Mouse (Mus musculus) left cerebral cortex, adult 18-20 months (tissue): ENCODE measurements around the gene Maco1. TPM values are rescaled to one million over a fixed set of nuclear protein-coding genes. Genes with fewer than 3 reads are reported as not detected.
"Not testable (repeated sequence)": the region's sequence is repeated elsewhere in the genome, so short reads cannot be mapped to it uniquely, and the experiment has no call there.

ENCODE experiments used
- DNase-seq, 2 experiments: peaks; one replicate each; pipeline ENCODE4 v3.0.0; 2021 to 2022; ENCODE audit warnings: low spot score in 2 of 2, mixed read lengths in 1 of 2
- total RNA-seq, 2 experiments: library from RNA; stranded (reverse); gene quantifications; 2 replicates each; pipeline ENCODE4 v1.2.3; 2021

The Maco1 gene
- total RNA-seq, 2 experiments from 2014 or later: 55.2 to 55.3 TPM

DNA sequence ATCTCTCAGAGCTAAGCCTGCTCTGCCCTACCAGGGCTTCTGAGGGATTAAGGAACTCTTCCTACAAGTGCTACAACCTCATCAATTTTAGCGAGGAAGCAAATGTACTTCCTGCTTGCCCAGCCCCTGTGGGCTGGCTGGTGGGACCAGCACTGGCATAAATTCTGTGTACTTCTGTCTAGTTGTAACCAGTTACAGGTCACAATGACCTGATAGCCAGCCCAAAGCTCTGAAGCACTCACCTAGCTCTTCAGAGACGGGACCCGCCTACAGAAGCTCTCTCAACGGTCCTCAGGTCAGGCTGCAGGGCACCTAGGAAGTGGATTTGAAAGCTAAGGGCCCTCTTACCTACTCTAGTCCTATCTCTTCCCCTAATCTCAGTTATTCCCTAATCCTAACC lies 35.4 kb downstream of the Maco1 start:
- DNase-seq: no peak

DNA sequence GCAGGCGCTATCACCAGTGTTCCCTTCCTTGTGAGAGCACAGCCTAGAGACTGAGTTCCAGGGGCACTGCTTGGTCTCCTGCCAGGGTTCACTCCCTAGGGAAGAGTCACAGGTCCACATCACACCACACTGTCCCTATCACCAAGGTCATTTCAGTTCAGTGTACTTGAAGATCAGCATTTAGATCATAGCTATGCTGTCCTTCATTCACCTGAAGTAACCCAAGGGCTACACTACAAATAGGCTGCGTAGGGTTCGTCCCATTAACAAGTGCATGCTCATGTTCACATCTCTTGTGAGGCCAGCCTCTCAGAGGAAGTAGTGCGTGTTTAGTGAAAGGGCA lies 38.9 kb downstream of the Maco1 start:
- no peak for DNase-seq

DNA sequence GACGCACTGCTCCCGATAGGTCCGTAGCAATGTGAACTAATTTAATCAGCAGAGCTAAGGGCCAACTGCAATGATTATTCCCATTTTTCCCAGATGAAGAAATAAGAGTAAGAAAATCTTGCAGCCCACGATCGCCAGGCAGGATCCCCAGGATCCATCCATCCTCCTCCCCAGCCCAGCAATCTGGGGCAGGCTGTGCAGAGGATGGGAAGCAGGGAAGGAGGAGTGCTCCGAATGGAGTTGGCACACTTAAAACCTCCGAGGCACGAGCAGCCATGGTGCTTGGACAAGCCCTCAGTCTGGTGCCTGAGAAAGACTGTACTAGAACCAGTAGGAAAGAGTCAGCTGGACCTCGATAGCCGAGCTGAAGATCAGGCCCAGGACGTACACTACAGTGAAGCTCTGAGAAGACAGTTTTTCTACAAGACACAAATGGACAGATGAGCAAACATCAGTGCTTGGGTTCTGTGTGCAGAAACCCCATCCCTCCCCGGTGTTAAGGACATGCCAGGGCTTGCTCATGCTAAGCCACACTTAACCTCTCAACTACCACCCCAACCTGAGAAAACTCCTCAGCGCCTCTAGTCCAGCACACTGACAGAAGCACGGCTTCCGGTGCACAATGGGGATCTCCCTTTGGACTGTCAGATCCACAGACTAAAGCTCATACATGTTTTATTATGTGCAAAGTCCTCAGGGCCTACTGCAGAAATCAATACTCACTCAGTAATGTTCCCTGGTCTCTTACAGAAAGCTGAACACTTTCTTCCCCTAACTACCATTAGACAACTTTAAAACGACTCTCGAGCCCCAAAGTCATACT lies 39.5 kb downstream of the Maco1 start:
- peak; percentile 23 to 46 for DNase-seq

DNA sequence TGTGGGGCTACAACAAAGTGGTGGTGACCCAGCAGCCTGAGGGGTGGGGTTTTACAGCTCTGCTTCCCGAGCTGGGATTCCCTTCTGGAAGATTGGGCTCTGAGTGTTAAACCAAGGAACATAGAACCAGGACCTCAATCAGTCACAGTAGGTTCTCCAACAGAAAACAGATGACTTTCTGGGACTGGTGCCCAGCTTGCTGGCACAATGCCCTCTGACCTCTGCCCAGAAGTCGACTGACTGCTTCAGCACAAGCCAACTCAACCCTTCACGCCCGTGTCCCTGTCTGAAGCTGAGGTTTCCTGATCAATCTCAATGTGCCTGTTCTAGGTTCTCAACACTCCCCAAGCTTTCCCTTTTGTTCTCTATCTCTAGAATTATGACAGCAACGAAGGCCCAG lies 48.4 kb downstream of the Maco1 start:
- no peak for DNase-seq

DNA sequence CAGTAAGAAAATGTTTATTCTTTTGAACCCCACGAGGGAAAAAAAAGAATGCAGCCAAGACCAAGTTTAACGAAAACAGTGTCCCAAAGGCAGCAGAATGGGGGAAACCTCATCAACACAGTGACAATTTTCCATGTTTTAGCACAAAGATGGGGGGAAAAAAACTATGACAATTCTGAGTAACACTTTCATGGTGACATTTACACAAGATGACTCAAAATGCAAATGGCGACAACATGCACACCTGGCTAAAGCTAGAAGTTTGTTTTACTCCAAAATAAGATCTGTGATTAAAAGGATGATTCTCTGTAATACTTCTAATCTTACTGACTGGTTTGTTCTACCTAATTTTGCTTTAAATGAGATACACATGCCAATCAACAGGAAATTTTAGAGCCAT lies 50.4 kb downstream of the Maco1 start:
- no peak for DNase-seq

DNA sequence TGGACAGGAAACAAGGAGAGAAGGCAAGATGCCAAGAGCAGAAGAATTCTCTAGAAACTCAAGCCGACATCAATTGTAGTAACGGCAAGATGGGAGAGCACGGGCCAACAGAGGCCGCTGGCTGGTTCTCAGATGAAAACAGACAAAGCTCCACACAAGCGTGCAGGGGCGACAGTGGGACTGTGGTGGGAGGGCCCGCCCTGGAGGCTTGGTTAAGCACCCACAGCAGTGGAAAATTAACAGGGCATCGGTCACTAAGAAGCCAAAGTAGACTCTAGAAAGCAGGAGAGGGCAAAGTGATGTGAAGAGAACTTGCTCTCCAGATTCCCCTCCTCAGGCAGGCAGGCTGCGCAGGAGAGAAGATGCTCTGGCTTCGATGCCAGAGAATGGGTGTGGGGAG lies 51.0 kb downstream of the Maco1 start:
- DNase-seq: no peak

DNA sequence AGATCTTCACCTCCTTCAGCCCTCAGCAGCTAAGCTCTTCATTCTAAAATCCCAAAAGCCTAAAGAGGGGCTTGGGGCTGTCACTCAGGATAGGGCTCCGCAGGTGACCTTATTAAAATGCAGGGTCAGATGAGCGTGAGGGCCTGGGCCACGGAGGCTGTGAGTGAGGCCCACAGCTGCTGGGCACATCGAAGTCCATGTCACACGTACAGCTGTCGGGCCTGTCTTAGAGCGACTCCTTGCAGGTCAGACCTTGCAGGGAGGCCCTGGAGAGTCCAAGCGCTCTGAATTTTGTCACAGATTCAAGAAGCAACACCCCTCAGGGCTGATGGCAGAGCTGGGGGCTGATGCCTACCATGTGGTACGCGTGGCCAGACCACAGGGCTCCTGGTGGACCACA lies 52.5 kb downstream of the Maco1 start:
- no peak for DNase-seq

DNA sequence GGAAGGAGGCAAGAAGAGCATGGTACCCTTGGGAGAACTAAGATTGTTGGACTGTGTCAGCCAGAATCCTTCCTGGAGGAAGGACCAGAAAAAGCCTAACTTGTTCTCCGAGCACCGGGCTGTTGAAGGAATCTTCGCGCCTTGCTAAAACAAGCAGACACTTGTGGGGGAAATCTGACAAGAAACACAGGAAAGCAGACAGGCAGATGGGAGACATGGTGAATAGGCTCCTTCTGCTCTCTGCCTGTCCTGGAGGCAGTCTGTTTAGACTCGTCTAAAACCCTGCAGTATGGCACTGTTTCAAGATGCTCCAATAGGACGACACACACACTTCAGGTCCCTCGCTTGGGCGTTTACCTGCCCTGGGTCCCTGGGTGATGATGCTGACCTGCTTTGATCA lies 53.0 kb downstream of the Maco1 start:
- DNase-seq: peak; percentile 38 to 40

DNA sequence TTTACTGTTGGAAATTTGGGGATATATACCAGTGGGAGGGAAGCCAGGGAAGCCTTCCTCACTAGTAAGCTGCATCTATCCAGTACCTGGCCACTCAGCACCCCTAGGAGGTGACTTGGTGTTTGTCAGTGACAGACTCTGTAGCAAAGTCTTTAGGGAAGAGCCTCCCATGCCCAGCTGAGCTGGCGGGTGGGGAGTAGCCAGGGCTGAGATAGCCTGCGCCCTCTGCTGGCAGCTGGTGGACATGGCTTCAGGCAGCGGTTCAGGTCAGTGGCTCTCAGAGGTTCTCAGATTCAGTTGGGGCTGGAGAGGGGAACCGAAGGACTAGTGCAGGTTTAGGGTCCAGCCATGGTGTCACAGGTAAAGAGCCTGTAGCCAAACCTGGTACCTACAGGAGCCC lies 53.9 kb downstream of the Maco1 start:
- DNase-seq: peak; percentile 57 to 63

DNA sequence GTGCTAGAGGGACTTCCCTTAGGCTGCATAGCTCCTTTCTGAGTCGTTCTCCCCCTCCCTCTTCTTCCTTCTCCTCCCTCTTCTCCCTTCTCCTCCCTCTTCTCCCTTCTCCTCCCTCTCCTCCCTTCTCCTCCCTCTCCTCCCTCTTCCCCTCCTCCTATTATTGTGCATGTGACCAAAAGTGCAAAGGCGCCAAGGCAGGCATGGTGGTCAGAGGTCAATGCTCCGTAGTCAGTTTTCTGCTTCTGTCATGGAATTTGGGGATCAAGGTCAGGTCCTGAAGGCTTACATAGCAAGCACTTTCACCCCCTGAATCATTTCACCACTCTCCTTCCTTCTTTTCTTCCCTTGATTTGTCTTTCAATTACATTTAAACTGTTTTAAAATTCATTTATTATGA lies 54.3 kb downstream of the Maco1 start:
- no peak for DNase-seq

DNA sequence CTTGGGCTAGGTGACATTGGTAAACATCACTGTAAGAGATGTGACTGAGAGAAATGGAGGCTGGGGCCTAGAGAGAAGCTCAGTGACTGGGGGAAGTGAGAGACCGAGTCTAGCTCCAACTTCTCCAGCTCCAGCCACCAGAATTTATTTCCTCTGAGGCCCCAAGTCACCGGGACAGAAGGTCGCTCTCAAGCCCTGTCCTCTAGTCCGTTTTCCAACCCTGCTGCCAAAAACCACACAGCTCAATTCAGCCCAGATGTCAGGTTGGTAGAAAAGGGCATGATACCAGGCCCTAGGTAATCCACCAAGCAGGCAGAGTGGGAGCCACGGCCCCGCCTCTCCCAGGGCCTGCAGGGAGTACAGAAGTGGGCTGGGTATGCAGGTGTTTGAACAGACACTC lies 55.5 kb downstream of the Maco1 start:
- DNase-seq: no peak

DNA sequence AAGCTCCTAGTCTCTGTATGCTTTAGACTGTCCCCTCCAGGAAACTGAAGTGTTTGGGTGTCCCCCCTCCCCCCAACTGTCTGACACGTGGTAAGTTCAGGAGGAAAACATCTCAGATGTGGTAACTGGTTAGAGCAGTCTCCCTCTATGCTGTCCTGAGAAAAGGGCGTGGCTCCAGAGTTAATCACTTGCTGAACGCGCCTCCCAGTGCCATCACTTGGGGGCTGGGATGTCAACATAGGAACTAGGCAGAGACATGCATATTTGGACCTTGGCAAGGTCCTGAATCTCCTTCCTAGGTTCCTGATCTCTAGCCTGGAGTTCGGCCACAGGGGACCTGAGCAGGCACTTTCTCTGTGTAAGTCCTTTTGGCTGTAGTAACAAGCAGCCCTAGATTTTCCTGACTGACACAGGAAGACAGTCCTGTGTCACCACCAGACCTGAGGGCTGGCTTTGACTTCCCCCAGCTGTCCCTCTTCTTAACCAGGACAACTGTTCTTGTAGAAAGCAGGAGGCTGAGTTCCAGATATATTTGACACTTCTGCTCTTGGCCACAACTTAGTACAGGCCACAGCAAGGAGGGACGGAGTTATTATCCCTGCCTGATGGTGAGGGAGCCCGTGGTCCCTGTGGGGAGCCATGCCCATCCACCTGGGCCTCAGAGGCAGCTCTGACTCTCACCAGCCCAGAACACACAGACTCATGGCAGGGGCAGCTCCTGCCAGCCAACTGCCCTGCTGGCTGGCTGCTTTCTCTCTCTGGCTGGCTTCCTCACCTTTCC lies 56.4 kb downstream of the Maco1 start:
- no peak for DNase-seq

DNA sequence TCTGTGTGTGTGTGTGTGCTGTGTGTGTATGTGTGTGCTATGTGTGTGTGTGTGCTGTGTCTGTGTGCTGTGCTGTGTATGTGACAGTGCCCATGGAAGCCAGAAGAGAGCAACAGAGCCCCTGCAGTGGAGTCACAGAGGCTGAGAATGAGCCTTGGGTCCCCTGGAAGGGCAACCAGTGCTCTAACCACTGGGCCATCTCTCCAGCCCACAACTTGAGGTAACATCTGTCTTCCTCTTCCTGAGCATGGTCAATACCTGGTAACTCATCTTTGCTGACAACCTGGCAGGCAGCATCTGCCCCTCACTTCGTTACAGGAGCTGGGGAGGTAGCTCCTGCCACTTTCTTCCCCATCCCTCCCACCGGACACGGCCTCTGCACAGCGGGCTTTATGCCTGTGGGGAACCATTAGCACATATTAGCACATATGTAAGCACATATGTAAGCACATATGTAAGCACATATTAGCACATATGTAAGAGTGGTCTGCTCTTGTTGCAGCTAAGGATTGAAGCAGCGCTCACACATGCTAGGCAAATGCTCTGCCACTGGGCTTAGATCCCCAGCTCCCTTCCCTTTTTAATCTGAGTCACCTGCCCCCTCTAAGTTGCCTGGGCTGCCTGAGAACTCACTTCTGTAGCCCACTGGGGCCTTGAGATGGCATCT lies 57.2 kb downstream of the Maco1 start:
- DNase-seq: no peak

DNA sequence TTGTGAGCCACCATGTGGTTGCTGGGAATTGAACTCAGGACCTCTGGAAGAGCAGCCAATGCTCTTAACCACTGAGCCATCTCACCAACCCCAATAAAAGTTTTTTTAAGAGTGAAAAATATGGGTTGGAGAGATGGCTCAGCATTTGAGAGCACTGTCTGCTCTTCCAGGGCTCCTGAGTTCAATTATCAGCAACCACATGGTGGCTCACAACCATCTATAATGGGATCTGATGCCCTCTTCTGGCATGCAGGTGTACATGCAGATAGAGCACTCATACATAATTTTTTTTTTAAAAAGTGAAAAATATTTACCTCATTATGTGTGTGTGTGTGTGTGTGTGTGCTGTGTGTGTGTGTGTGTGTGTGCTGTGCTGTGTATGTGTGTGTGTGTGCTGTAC lies 58.2 kb downstream of the Maco1 start:
- DNase-seq: not testable (repeated sequence)

DNA sequence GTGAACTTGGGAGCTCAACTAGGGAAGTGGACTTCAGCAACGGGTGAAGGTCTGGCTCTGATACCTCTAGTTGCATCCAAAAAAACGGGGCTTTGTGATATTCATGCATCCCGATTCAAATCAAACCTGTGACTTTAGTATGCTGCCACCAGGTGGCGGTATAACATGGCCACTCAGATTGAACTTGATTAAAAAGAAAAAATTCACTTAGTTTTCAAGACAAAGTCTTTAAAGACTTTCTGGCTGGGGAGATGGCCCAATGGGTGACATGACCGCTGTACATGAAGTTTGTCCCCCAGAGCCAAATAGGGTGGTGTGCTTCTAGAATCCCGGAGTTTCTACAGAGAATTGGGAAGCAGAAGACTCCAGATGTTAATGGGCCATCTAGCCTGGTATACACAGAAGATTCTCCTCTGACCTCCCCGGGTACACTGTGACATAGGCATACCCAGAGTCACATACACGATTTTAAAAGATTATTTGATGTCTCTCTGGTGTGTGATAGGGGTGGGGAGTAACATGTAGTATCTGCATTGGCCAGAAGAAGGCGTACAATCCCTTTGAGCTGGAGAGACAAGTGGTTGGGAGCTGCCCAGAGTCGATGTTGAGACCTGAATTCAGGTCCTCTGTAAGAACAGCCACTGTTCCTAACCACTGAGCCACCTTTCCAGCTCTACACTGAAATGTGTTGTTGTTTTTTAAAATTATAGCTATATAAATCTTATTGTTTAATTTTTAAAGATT lies 59.8 kb downstream of the Maco1 start:
- peak; percentile 48 for DNase-seq

DNA sequence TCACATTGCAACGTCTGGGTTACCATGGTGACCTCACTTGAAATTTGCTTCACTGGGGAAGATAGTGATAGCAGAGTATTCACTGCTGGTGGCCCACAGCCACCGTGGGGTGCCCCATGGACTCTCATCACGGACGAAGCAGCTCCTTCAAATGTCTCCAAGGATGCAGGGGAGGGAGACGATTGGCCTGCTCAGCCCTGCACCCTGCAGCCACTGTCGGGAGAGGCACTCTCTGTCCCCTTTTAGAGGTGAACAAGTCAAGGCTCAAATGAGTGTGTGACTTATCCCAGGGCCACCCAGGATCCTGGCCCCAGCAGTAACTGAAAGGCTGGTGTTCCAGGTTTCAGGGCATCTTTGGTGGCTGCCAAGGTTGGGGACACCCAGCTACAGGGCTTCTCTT lies 61.4 kb downstream of the Maco1 start:
- DNase-seq: no peak

DNA sequence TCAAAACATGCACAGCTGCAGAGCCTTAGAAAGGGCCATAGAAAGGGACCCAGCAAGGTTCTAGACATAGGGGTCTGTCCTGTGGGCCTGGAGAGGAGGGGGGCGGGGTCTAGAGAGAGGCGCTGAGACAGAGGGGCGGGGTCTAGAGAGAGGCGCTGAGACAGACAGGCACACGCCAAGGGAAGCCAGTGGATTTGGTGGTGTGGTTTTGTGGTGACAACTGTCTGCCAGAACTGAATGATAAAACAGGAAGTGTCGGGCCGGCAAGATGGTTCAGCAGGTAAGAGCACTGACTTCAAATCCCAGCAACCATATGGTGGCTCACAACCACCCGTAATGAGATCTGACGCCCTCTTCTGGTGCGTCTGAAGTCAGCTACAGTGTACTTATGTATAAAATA lies 66.2 kb downstream of the Maco1 start:
- no peak for DNase-seq

DNA sequence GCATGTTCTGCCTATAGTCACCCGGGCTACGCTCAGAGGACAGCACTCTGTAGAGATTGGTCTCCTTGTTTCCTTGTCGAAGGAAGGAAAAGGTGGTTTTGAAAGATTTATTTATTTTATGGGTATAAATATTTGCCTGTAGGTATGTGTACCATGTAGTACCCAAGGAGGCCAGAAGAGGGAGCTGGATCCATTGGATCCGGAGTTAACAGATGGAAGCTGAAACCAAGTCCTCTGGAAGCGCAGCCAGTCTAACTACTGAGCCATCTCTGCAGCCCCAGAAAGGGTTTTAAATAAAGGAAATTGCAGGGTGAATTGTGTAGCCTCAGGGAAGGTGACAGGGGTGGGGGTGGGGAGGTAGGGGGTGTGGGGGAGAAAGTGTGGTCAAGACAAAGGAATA lies 68.4 kb downstream of the Maco1 start:
- DNase-seq: no peak

DNA sequence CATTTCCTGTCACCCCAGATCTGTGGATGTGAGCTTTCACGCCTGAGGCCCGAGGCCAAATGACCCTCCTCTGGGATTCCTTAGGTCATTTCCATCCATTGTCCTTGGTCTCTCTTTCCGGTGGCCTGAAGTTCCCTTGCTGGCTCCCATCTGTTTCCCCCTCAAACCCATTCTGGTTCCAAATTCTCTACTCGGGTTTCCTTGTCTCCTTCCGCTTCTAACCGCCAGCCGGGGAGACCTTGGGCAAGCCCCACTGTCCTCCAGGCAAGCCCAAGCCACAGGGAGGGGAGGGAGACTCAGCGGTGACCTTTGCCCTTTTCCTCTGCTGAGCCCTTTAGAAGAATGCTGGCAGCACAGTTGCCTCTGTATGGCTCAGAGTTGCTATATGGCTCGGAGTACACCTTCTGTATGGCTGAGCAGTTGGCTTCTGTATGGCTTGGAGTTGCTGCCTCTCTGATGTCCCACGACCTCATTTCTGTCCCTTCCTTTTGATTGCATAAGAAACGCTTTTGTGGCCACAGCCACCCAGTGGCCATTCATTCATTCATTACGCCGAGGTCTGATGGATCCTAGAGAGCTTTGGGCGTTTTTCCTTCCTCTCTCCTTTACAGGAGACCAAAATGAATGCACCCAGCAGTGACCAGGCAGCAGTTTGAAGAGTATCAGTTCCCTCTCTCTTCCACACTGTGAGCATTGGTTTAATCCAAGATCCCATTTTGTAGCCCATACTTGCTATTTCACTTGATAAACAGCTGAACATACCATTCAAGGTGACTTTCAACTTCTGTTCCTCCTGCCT lies 73.8 kb downstream of the Maco1 start:
- no peak for DNase-seq

DNA sequence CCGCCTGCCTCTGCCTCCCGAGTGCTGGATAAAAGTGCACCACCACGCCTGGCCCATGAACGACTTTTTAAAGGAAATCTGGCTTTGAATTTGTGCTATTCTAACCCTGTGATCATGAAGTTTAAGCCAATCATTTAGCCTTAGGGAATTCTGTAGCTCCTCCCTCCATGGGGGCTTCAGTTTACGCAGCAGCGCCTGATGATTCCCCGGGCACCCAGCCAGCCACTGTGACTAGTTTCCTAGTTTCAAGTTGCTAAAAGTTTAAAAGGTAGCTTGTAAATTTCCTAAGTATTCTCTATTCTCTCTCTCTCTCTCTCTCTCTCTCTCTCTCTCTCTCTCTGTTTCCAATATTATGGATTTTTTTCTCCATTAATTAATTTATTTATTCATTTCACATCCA lies 76.9 kb downstream of the Maco1 start:
- no peak for DNase-seq
